Mouse (Mus musculus): Measurements from ENCODE around the gene Ppp1r12c. TPM values are rescaled to one million over a fixed set of nuclear protein-coding genes. Genes with fewer than 3 reads are reported as not detected.

Gene Ppp1r12c
- polyA plus RNA-seq, 1 experiment from 2014 or later: 33.0 TPM

- Histone ChIP-seq H3K4me1 (ENCODE audit: control insufficient read depth, insufficient read depth, low read length) (no peaks in the 10 kb centered on the region), H3K9ac (replicated peaks; ENCODE audit: low read length) (no peak overlapping the region), H3K27me3 (ENCODE audit: control insufficient read depth, insufficient read depth, low read length) (no peaks in the 10 kb centered on the region), H3K9me3 (replicated peaks; ENCODE audit: control insufficient read depth, low read length) (no peaks in the 10 kb centered on the region), H3K36me3 (replicated peaks; ENCODE audit: control insufficient read depth, insufficient read depth, low read depth, low read length) (no peaks in the 10 kb centered on the region), H3K27ac (replicated peaks; ENCODE audit: low read depth, low read length) (no peak overlapping the region), H3K4me2 (ENCODE audit: low read depth, low read length) (no peak overlapping the region), H3K4me3 (ENCODE audit: low read depth, low read length) (no peak overlapping the region)
- WGBS: 77% methylated on average over 8 of the region's 8 CpGs
- ATAC-seq (replicated peaks; ENCODE audit: insufficient number of reproducible peaks, low FRiP score, low TSS enrichment, low read depth) (no peak), DNase-seq (ENCODE audit: low spot score) (no peak)
These were observed 10.2 kb upstream of the Ppp1r12c start for GRCm38 (mm10) chr7:4511489-4512224.

GRCm38 (mm10) chr7:4509863-4510608 lies 8.6 kb upstream of the Ppp1r12c start:
- Histone ChIP-seq H3K36me3 (replicated peaks; ENCODE audit: control insufficient read depth, insufficient read depth, low read depth, low read length) (no peaks in the 10 kb centered on the region), H3K27ac (replicated peaks; ENCODE audit: low read depth, low read length) (no peak overlapping the region), H3K27me3 (ENCODE audit: control insufficient read depth, insufficient read depth, low read length) (no peaks in the 10 kb centered on the region), H3K4me1 (ENCODE audit: control insufficient read depth, insufficient read depth, low read length) (no peaks in the 10 kb centered on the region), H3K9me3 (replicated peaks; ENCODE audit: control insufficient read depth, low read length) (no peaks in the 10 kb centered on the region), H3K4me2 (ENCODE audit: low read depth, low read length) (no peak overlapping the region), H3K4me3 (ENCODE audit: low read depth, low read length) (no peak overlapping the region), H3K9ac (replicated peaks; ENCODE audit: low read length) (no peak overlapping the region)
- 15% methylated on average over 24 of the region's 24 CpGs for WGBS
- DNase-seq (ENCODE audit: low spot score) (peak; percentile 86), ATAC-seq (replicated peaks; ENCODE audit: insufficient number of reproducible peaks, low FRiP score, low TSS enrichment, low read depth) (peak; percentile 84)

- Histone ChIP-seq H3K27me3 (ENCODE audit: control insufficient read depth, insufficient read depth, low read length) (no peaks in the 10 kb centered on the region), H3K4me1 (ENCODE audit: control insufficient read depth, insufficient read depth, low read length) (no peaks in the 10 kb centered on the region), H3K4me3 (ENCODE audit: low read depth, low read length) (no peak overlapping the region), H3K27ac (replicated peaks; ENCODE audit: low read depth, low read length) (no peak overlapping the region), H3K9ac (replicated peaks; ENCODE audit: low read length) (no peak overlapping the region), H3K4me2 (ENCODE audit: low read depth, low read length) (no peak overlapping the region), H3K36me3 (replicated peaks; ENCODE audit: control insufficient read depth, insufficient read depth, low read depth, low read length) (no peaks in the 10 kb centered on the region), H3K9me3 (replicated peaks; ENCODE audit: control insufficient read depth, low read length) (no peaks in the 10 kb centered on the region)
- WGBS: 91% methylated on average over 8 of the region's 8 CpGs
- ATAC-seq (replicated peaks; ENCODE audit: insufficient number of reproducible peaks, low FRiP score, low TSS enrichment, low read depth) (no peak; the same call in 1 of the 2 replicates), DNase-seq (ENCODE audit: low spot score) (no peak)
These were observed 7.2 kb upstream of the Ppp1r12c start for GRCm38 (mm10) chr7:4508739-4509116.

GRCm38 (mm10) chr7:4508062-4508738 lies 6.7 kb upstream of the Ppp1r12c start:
- ATAC-seq (replicated peaks; ENCODE audit: insufficient number of reproducible peaks, low FRiP score, low TSS enrichment, low read depth) (no peak), DNase-seq (ENCODE audit: low spot score) (peak; percentile 15)
- WGBS: 84% methylated on average over 25 of the region's 32 CpGs
- H3K9me3 ChIP-seq (replicated peaks; ENCODE audit: control insufficient read depth, low read length): no peaks in the 10 kb centered on the region
- no peaks in the 10 kb centered on the region for H3K27me3 ChIP-seq (ENCODE audit: control insufficient read depth, insufficient read depth, low read length)
- H3K4me3 ChIP-seq (ENCODE audit: low read depth, low read length): no peak overlapping the region
- no peak overlapping the region for H3K9ac ChIP-seq (replicated peaks; ENCODE audit: low read length)
- H3K4me2 ChIP-seq (ENCODE audit: low read depth, low read length): no peak overlapping the region
- H3K27ac ChIP-seq (replicated peaks; ENCODE audit: low read depth, low read length): no peak overlapping the region
- H3K4me1 ChIP-seq (ENCODE audit: control insufficient read depth, insufficient read depth, low read length): no peaks in the 10 kb centered on the region
- H3K36me3 ChIP-seq (replicated peaks; ENCODE audit: control insufficient read depth, insufficient read depth, low read depth, low read length): no peaks in the 10 kb centered on the region

GRCm38 (mm10) chr7:4507220-4507619 lies 5.7 kb upstream of the Ppp1r12c start:
- no peak overlapping the region for H3K9ac ChIP-seq (replicated peaks; ENCODE audit: low read length)
- no peaks in the 10 kb centered on the region for H3K36me3 ChIP-seq (replicated peaks; ENCODE audit: control insufficient read depth, insufficient read depth, low read depth, low read length)
- H3K27ac ChIP-seq (replicated peaks; ENCODE audit: low read depth, low read length): no peak overlapping the region
- DNase-seq (ENCODE audit: low spot score): no peak
- no peaks in the 10 kb centered on the region for H3K4me1 ChIP-seq (ENCODE audit: control insufficient read depth, insufficient read depth, low read length)
- 63% methylated on average over 3 of the region's 4 CpGs for WGBS
- no peaks in the 10 kb centered on the region for H3K27me3 ChIP-seq (ENCODE audit: control insufficient read depth, insufficient read depth, low read length)
- no peaks in the 10 kb centered on the region for H3K9me3 ChIP-seq (replicated peaks; ENCODE audit: control insufficient read depth, low read length)
- H3K4me3 ChIP-seq (ENCODE audit: low read depth, low read length): no peak overlapping the region
- ATAC-seq (replicated peaks; ENCODE audit: insufficient number of reproducible peaks, low FRiP score, low TSS enrichment, low read depth): no peak
- no peak overlapping the region for H3K4me2 ChIP-seq (ENCODE audit: low read depth, low read length)

GRCm38 (mm10) chr7:4504646-4505435 lies 3.4 kb upstream of the Ppp1r12c start:
- H3K4me1 ChIP-seq (ENCODE audit: control insufficient read depth, insufficient read depth, low read length): no peaks in the 10 kb centered on the region
- H3K4me3 ChIP-seq (ENCODE audit: low read depth, low read length): no peak overlapping the region
- no peak for ATAC-seq (replicated peaks; ENCODE audit: insufficient number of reproducible peaks, low FRiP score, low TSS enrichment, low read depth)
- no peaks in the 10 kb centered on the region for H3K36me3 ChIP-seq (replicated peaks; ENCODE audit: control insufficient read depth, insufficient read depth, low read depth, low read length)
- H3K27me3 ChIP-seq (ENCODE audit: control insufficient read depth, insufficient read depth, low read length): no peaks in the 10 kb centered on the region
- H3K9ac ChIP-seq (replicated peaks; ENCODE audit: low read length): no peak overlapping the region
- 65% methylated on average over 11 of the region's 11 CpGs for WGBS
- H3K9me3 ChIP-seq (replicated peaks; ENCODE audit: control insufficient read depth, low read length): no peaks in the 10 kb centered on the region
- DNase-seq (ENCODE audit: low spot score): no peak
- no peak overlapping the region for H3K27ac ChIP-seq (replicated peaks; ENCODE audit: low read depth, low read length)
- H3K4me2 ChIP-seq (ENCODE audit: low read depth, low read length): no peak overlapping the region

GRCm38 (mm10) chr7:4503858-4504257 lies 2.4 kb upstream of the Ppp1r12c start:
- ATAC-seq (replicated peaks; ENCODE audit: insufficient number of reproducible peaks, low FRiP score, low TSS enrichment, low read depth) (no peak), DNase-seq (ENCODE audit: low spot score) (no peak)
- H3K4me2 ChIP-seq (ENCODE audit: low read depth, low read length): no peak overlapping the region
- no peaks in the 10 kb centered on the region for H3K9me3 ChIP-seq (replicated peaks; ENCODE audit: control insufficient read depth, low read length)
- no peaks in the 10 kb centered on the region for H3K27me3 ChIP-seq (ENCODE audit: control insufficient read depth, insufficient read depth, low read length)
- 74% methylated on average over 5 of the region's 5 CpGs for WGBS
- H3K36me3 ChIP-seq (replicated peaks; ENCODE audit: control insufficient read depth, insufficient read depth, low read depth, low read length): no peaks in the 10 kb centered on the region
- no peak overlapping the region for H3K4me3 ChIP-seq (ENCODE audit: low read depth, low read length)
- no peak overlapping the region for H3K9ac ChIP-seq (replicated peaks; ENCODE audit: low read length)
- H3K27ac ChIP-seq (replicated peaks; ENCODE audit: low read depth, low read length): no peak overlapping the region
- H3K4me1 ChIP-seq (ENCODE audit: control insufficient read depth, insufficient read depth, low read length): no peaks in the 10 kb centered on the region
